Mouse (Mus musculus) heart, postnatal 25 days (tissue): ENCODE data around the gene Dscam. TPM values are rescaled to one million over a fixed set of nuclear protein-coding genes. Genes with fewer than 3 reads are reported as not detected.

Source experiments
- DNase-seq: peaks from one replicate; pipeline ENCODE4 v3.0.0; 2022; ENCODE audit warnings: low spot score
- intact Hi-C: fragments of 180-260 bp; cut with DNase I; formaldehyde crosslinking; loops from one replicate; pipeline ENCODE4 v1.15.1; 2025
- total RNA-seq, 2 experiments: library from RNA; stranded (reverse); gene quantifications; 2 replicates each; pipeline ENCODE4 v1.2.3; 2021

The Dscam gene
- total RNA-seq, 2 experiments from 2014 or later, result not detected

- intact Hi-C loops, result loop anchor here (5.0 kb wide), 1 partner anchor 607 kb away; no protein-coding TSS in a partner anchor
Observed at GRCm38 (mm10) chr16:96685065-96685464, 485.5 kb downstream of the Dscam start.

DNA sequence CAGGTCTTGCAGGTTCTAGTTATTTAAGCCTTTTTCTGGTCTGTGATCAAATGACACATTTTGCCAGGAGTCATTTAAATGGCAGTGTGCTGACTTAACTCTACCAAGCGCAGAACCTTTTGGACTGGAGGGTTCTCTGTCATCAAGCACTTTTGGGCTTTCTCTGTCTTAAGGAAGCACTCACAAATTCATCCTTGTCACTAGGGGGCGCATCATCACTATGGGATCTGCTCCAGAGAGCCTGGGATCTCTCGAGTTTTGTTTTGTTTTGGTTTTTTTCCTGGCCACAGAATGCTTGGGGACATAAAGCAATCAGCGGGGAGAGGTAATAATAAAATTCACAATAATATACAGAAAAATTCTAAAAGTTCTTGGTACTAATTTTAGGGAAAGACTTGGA is 486.0 kb downstream of the Dscam start:
- intact Hi-C loops, result loop anchor here (1.0 kb wide), 1 partner anchor 135 kb away; no protein-coding TSS in a partner anchor

More at GRCm38 (mm10) chr16:96685065-96685464, 485.5 kb downstream of the Dscam start:
- DNase-seq, result no peak

DNA sequence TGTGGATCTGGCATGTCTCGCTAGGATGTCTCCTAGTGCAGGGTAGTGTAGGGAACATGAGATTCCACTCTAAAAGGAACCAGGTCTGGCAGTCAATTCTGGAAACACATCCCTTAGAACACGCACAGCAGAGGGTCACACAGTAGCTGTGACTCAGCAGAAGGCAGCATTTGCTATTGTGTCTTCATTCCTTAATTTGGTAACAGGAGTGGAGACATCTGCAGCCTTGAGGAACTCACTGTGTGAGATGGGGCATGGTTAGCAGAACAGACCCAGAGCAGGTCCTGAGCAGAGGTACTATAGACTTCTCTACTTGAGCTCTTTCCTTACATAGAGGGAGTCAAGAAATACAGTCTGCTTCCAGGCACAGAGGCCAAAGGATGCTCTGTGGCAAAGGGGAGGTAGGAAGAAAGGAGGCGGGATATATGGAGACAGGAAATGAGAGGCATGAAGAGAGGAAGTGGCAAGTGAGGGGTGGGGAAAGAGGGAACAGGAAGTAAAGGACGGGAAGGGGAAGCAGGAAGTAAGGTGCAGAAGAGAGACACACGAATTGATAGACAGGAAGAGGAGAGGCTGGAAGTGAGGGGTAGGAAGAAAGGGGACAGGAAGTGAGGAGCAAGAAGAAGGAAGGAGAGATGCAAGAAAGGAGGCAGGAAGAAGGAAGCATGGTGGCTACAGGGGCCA is 488.1 kb downstream of the Dscam start:
- DNase-seq, result no peak
- intact Hi-C loops, result no loop called here

More for the DNA sequence above, 486.0 kb downstream of the Dscam start:
- no peak for DNase-seq

DNA sequence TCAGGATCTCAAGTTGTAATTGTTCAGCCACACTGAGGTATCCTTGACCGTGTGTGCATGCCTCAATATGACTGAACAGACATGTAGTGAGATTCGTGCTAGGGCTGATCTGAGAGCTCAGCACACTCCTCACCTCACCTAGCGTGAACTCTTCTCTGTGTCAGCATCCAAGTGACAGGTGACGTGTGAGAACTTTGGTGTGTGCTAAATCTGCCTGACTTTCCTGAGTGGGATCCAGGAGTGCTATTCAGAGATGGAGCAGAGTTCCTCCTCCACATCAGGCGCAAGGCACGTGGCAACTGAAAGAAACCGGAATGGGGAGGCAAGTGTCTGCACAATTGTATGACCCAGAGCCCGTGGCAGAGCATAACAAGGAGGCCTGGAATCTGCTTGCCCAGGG is 490.6 kb downstream of the Dscam start:
- intact Hi-C loops, result loop anchor here (10.0 kb wide), 1 partner anchor 285 kb away; no protein-coding TSS in a partner anchor
- DNase-seq, result no peak

GRCm38 (mm10) chr16:96677471-96677870 is 493.1 kb downstream of the Dscam start:
- intact Hi-C loops, result loop anchor here (10.0 kb wide), 1 partner anchor 283 kb away; no protein-coding TSS in a partner anchor
- no peak for DNase-seq

GRCm38 (mm10) chr16:96676663-96677062 is 493.9 kb downstream of the Dscam start:
- no peak for DNase-seq
- intact Hi-C loops, result loop anchor here (10.0 kb wide), 1 partner anchor 282 kb away; no protein-coding TSS in a partner anchor

DNA sequence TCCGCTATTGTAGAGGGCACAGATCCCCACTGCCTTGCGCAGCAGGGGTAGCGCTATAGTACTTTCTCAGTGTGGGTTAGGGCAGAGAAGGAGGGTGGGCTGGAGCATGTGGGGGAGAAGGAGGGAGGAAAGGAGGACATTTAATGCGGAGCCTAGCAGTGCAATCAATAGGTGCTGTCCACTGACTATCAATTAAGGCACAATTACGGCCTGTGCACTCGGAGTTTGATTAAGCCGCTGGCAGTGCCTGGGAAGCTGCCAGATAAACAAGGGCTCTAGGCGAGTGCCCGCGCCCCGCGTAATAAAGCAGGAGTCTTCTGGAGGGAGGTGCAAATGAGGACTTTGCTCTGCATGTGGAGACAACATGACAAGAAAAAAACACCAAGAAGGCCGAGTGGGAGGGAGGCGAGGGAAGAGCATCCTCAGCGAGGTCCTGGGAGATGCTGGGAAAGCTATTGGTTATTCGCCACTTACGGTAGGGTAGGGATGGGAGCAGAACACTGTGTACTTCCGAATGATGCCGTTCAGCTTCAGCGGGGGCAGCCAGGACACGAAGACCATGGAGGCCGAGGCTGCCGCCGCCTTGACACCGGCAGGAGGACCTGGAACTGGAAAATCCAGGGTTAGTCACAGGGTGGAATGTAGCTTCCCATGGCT is 497.2 kb downstream of the Dscam start:
- DNase-seq, result no peak

GRCm38 (mm10) chr16:96671603-96672374 is 498.8 kb downstream of the Dscam start:
- no peak for DNase-seq
- intact Hi-C loops, result loop anchor here (1.0 to 10.0 kb wide), 4 partner anchors 59 to 313 kb away; partner anchors contain the start of gene Pcp4

More for the DNA sequence above, 497.2 kb downstream of the Dscam start:
- intact Hi-C loops, result loop anchor here (5.0 to 10.0 kb wide), 2 partner anchors 61 to 279 kb away; no protein-coding TSS in a partner anchor

DNA sequence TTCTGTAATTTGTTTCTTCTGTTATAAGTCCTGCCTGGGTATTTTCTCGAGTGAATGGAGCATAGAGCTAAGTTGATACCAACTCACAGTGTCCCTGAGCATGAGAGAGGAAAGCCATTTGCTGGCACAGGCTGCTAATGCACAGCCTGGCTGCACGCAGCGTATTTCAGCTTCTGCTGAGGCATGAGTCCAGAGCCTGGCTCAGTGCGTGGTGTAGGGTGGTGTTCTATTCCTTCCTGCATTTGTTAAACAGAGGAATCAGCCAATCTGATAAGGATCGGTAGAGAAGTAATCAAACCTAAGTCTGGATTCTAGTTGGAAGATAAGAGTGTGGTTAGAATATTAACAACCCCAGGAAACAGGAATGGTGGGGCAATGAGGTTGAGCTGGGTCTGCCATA is 500.8 kb downstream of the Dscam start:
- no peak for DNase-seq

DNA sequence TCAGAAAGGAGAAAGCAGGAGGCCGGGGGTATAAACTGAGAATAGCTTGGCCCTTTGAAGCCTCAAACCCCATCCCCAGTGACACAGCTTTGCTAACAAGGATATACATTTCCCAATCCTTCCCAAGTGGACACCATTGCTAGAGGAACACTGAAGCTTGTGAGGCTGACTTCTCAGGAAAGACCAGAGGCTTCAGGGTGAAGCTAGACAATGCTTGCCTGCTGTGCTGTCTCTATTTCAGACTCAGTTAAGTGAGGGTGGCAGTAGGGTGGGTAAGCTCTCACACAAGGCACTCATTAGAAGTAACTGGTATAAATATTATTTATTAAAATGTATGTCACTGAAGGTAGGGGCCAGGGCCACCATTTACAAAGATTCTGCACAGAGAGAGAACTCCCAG is 502.1 kb downstream of the Dscam start:
- intact Hi-C loops, result no loop called here
- no peak for DNase-seq

More for the DNA sequence above, 500.8 kb downstream of the Dscam start:
- intact Hi-C loops, result loop anchor here (5.0 to 10.0 kb wide), 2 partner anchors 57 to 275 kb away; no protein-coding TSS in a partner anchor

GRCm38 (mm10) chr16:96661073-96661472 is 509.5 kb downstream of the Dscam start:
- intact Hi-C loops, result no loop called here
- no peak for DNase-seq

GRCm38 (mm10) chr16:96659275-96659674 is 511.3 kb downstream of the Dscam start:
- no peak for DNase-seq
- intact Hi-C loops, result no loop called here

GRCm38 (mm10) chr16:96655548-96655947 is 515.0 kb downstream of the Dscam start:
- no peak for DNase-seq
- intact Hi-C loops, result no loop called here

GRCm38 (mm10) chr16:96654054-96654453 is 516.5 kb downstream of the Dscam start:
- intact Hi-C loops, result no loop called here
- DNase-seq, result no peak

GRCm38 (mm10) chr16:96651444-96651843 is 519.1 kb downstream of the Dscam start:
- intact Hi-C loops, result no loop called here

GRCm38 (mm10) chr16:96640101-96640500 is 530.5 kb downstream of the Dscam start:
- intact Hi-C loops, result no loop called here
- DNase-seq, result no peak

More at GRCm38 (mm10) chr16:96651444-96651843, 519.1 kb downstream of the Dscam start:
- no peak for DNase-seq

DNA sequence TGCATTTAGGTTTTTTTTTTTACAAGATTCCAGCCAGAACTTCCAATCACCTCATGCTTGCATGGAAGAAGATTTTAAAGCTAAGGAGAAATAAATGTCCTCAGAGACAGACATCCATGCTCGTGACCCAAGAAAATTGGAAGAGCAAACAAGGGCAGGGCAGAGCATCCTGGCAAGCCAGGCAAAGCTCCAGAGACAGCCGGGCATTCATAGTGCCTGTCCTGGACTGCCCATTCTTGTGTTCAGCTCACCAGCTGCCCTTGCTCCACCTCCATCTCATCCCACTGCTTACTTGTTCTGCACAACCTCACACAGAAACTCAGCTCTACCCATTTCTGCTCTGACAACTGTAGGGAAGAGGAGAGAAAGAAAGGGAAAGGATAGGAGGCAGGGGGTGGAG is 534.6 kb downstream of the Dscam start:
- DNase-seq, result no peak
- intact Hi-C loops, result no loop called here

DNA sequence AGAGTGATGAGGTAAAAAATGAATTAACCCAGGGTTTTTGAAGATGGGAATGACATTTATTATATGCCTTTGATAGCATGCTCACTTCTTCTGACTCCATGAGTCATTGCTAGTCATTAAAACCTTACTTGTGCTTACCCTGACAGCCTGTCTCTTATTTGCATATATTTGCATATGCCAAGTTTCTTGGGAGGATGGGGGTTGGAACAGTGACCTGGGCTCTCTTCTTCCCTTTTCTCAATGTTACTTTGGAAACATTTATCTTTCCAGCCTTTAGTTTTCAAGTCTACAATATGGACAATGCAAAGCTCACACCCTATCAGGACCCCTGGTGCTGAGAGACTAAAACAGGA is 535.8 kb downstream of the Dscam start:
- DNase-seq, result no peak
- intact Hi-C loops, result no loop called here

DNA sequence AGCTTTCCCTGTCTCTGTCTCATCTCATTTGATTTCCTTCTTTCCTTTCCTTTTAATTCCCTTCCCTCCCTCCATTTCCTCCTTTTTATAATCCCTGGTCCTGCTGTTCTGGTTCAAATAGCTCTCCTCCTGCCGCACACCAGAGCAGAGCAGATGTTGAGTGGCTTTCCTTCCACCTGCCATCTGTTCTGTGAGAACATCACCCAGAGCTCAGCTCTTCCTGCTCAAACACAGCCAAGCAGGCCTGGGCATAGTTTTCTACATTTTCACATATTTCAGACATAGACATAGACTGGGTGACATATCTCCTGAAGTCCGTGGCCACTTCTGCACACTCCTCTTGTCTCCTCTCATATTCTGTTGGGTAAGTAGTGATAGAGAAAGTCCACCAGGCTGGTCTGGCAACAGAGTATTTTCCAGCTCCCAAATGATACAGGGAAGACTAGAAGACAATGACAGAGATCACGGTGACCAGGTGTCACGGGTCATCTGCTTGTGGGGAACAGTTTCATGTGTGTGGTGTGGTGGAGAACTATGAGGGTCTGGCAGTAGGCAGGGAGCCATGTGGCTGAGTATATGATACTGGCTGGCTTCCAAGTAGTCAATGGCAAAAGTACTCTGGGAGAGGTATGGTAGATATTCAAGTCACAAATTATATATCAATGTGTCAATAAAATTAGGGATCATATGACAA is 536.3 kb downstream of the Dscam start:
- DNase-seq, result no peak
- intact Hi-C loops, result no loop called here

DNA sequence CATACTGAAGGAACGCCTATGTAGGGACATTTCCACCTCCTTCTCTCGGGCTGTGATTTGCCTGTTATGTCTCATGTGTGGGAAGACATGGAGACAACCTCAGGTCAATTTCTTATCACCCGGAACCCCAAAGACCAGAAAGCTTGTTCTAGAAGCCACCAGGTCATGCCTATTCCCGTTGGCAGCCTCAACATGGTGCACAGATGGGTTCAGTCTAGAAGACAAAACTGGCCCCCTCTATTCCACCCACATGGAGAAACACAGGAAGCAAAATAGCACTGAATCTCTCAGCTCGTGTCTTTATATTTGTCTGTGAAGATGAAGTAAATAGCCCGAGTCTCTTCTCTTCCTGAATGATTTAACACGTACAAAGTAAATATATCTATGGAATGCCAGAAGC is 540.3 kb downstream of the Dscam start:
- DNase-seq, result no peak
- intact Hi-C loops, result no loop called here
